Mouse (Mus musculus) midbrain, postnatal 0 days (tissue): Measurements from ENCODE around the gene Syt7. TPM values are rescaled to one million over a fixed set of nuclear protein-coding genes. Genes with fewer than 3 reads are reported as not detected.
A peak's percentile ranks its signal among the peaks of the same experiment; 100 is the strongest.

ENCODE experiments used
- ATAC-seq: fragments of 200-750 bp; cut with Nextera tagmentation; 2 replicates; pipeline ENCODE4 v1.8.0; 2017; ENCODE audit warnings: moderate number of reproducible peaks, mild to moderate bottlenecking, moderate TSS enrichment, moderate library complexity; ENCODE audit not compliant: low FRiP score
- DNase-seq: peaks from one replicate; pipeline ENCODE4 v3.0.0-alpha.2; 2015; ENCODE audit warnings: low spot score
- H3K27ac ChIP-seq: fragments of 300-500 bp; sonication (generic); 2 replicates; pipeline ENCODE4 v1.5.1; 2014; ENCODE audit warnings: low read depth, mild to moderate bottlenecking, low read length, mixed read lengths
- H3K27me3 ChIP-seq: fragments of 300-500 bp; sonication (generic); 2 replicates; pipeline ENCODE4 v1.6.1; 2014; ENCODE audit warnings: low read length, control low read depth, mixed read lengths; ENCODE audit not compliant: insufficient read depth
- H3K36me3 ChIP-seq: fragments of 300-500 bp; sonication (generic); 2 replicates; pipeline ENCODE4 v1.6.1; 2014; ENCODE audit warnings: low read length, control low read depth, mixed read lengths; ENCODE audit not compliant: insufficient read depth
- H3K4me1 ChIP-seq: fragments of 300-500 bp; sonication (generic); 2 replicates; pipeline ENCODE4 v1.6.1; 2014; ENCODE audit warnings: mild to moderate bottlenecking, control low read depth, antibody characterized with exemption, low read length, mixed read lengths; ENCODE audit not compliant: insufficient read depth
- H3K4me2 ChIP-seq: fragments of 300-500 bp; sonication (generic); 2 replicates; pipeline ENCODE4 v1.6.1; 2014; ENCODE audit warnings: low read depth, mild to moderate bottlenecking, low read length, mixed read lengths; ENCODE audit not compliant: poor library complexity, severe bottlenecking
- H3K4me3 ChIP-seq: fragments of 300-500 bp; sonication (generic); 2 replicates; pipeline ENCODE4 v1.5.1; 2014; ENCODE audit warnings: low read depth, mild to moderate bottlenecking, low read length, moderate library complexity
- H3K9ac ChIP-seq: fragments of 300-500 bp; sonication (generic); replicated peaks from 2 replicates; pipeline ENCODE4 v1.6.1; 2014; ENCODE audit warnings: mild to moderate bottlenecking, low read length, moderate library complexity, mixed read lengths; ENCODE audit not compliant: poor library complexity, severe bottlenecking
- H3K9me3 ChIP-seq: fragments of 300-500 bp; sonication (generic); 2 replicates; pipeline ENCODE4 v1.6.1; 2016; ENCODE audit warnings: low read length, control low read depth
- CTCF ChIP-seq: IDR thresholded peaks from 2 replicates; pipeline ENCODE4 v1.5.1; 2016; ENCODE audit warnings: antibody characterized with exemption, mild to moderate bottlenecking
- WGBS: fragments of 180-500 bp; shearing (Covaris S2); extraction: QIAGEN DNeasy Blood & Tissue Kit; methylation state at CpG from one replicate; pipeline ENCODE4 v1.1.7; 2014; 5-methylcytosine and 5-hydroxymethylcytosine counted together
- polyA plus RNA-seq: library from polyadenylated mRNA; unstranded; fragments of >200 nt; fragmentation: Nextera tagmentation; extraction: Ambion mirVana; gene quantifications from 2 replicates; pipeline ENCODE4 v1.2.1, GENCODE M21; 2015
- total RNA-seq: library from RNA; depleted of rRNA; stranded (reverse); fragments of >200 nt; gene quantifications from 2 replicates; pipeline ENCODE4 v1.2.3, GENCODE M21; 2014

Gene Syt7
- total and polyA plus RNA-seq, 2 experiments from 2014 or later: 19.0 to 140 TPM

GRCm38 (mm10) chr19:10458096-10458495, 69.2 kb downstream of the Syt7 start:
- Histone ChIP-seq H3K4me3 (peak overlapping the region; percentile 56; the same call in 1 of the 2 replicates), H3K27ac (no peak overlapping the region), H3K9me3 (no peaks in the 10 kb centered on the region), H3K27me3 (peaks cover 33% of the 10 kb centered on the region), H3K4me2 (peak overlapping the region; percentile 76), H3K9ac (no peak overlapping the region), H3K4me1 (peaks cover 5% of the 10 kb centered on the region; the same call in 1 of the 2 replicates), H3K36me3 (no peaks in the 10 kb centered on the region)
- 16% methylated on average over 8 of the region's 8 CpGs for WGBS
- no peak for TF ChIP-seq CTCF
- peak; percentile 38 for DNase-seq
- ATAC-seq: no peak

- H3K4me2 ChIP-seq: no peak overlapping the region
- peaks cover 29% of the 10 kb centered on the region for H3K27me3 ChIP-seq
- no peak for ATAC-seq
- DNase-seq: no peak
- no peak overlapping the region for H3K4me3 ChIP-seq
- 42% methylated on average over 11 of the region's 11 CpGs for WGBS
- H3K9me3 ChIP-seq: no peaks in the 10 kb centered on the region
- TF ChIP-seq CTCF: no peak
- no peak overlapping the region for H3K27ac ChIP-seq
- no peak overlapping the region for H3K9ac ChIP-seq
- H3K36me3 ChIP-seq: no peaks in the 10 kb centered on the region
- peaks cover 5% of the 10 kb centered on the region; the same call in 1 of the 2 replicates for H3K4me1 ChIP-seq
Observed at GRCm38 (mm10) chr19:10459907-10460306, 71.0 kb downstream of the Syt7 start.

- H3K9ac ChIP-seq: no peak overlapping the region
- no peak for TF ChIP-seq CTCF
- ATAC-seq: no peak
- no peaks in the 10 kb centered on the region for H3K9me3 ChIP-seq
- H3K36me3 ChIP-seq: no peaks in the 10 kb centered on the region
- peaks cover 17% of the 10 kb centered on the region for H3K27me3 ChIP-seq
- 51% methylated on average over 7 of the region's 7 CpGs for WGBS
- DNase-seq: no peak
- no peak overlapping the region for H3K4me3 ChIP-seq
- no peaks in the 10 kb centered on the region for H3K4me1 ChIP-seq
- no peak overlapping the region for H3K4me2 ChIP-seq
- no peak overlapping the region for H3K27ac ChIP-seq
Observed at GRCm38 (mm10) chr19:10461584-10461983, 72.7 kb downstream of the Syt7 start.

- Histone ChIP-seq H3K36me3 (no peaks in the 10 kb centered on the region), H3K4me3 (no peak overlapping the region), H3K9me3 (no peaks in the 10 kb centered on the region), H3K4me1 (no peaks in the 10 kb centered on the region), H3K27ac (no peak overlapping the region), H3K27me3 (peaks cover 8% of the 10 kb centered on the region), H3K9ac (no peak overlapping the region), H3K4me2 (no peak overlapping the region)
- ATAC-seq (no peak), DNase-seq (no peak)
- whole genome bisulfite sequencing: 27% methylated on average over 4 of the region's 4 CpGs
- no peak for TF ChIP-seq CTCF
Observed at GRCm38 (mm10) chr19:10464427-10464826, 75.5 kb downstream of the Syt7 start.

- 0 out of 2 replicates have a peak, but pooled peaks have one; percentile 34 for ATAC-seq
- TF ChIP-seq CTCF: no peak
Observed at GRCm38 (mm10) chr19:10469171-10469658, 80.3 kb downstream of the Syt7 start.

GRCm38 (mm10) chr19:10472958-10473357, 84.1 kb downstream of the Syt7 start:
- no peaks in the 10 kb centered on the region for H3K36me3 ChIP-seq
- H3K4me3 ChIP-seq: no peak overlapping the region
- no peak for ATAC-seq
- DNase-seq: no peak
- H3K27ac ChIP-seq: no peak overlapping the region
- no peaks in the 10 kb centered on the region for H3K27me3 ChIP-seq
- H3K4me2 ChIP-seq: no peak overlapping the region
- H3K9ac ChIP-seq: no peak overlapping the region
- 79% methylated on average over 3 of the region's 3 CpGs for WGBS
- H3K9me3 ChIP-seq: no peaks in the 10 kb centered on the region
- TF ChIP-seq CTCF: no peak
- H3K4me1 ChIP-seq: no peaks in the 10 kb centered on the region

More at GRCm38 (mm10) chr19:10469171-10469658, 80.3 kb downstream of the Syt7 start:
- H3K4me2 ChIP-seq: no peak overlapping the region
- H3K9ac ChIP-seq: no peak overlapping the region
- H3K27ac ChIP-seq: no peak overlapping the region
- H3K9me3 ChIP-seq: no peaks in the 10 kb centered on the region
- H3K4me1 ChIP-seq: no peaks in the 10 kb centered on the region
- no peak overlapping the region for H3K4me3 ChIP-seq
- H3K36me3 ChIP-seq: no peaks in the 10 kb centered on the region
- DNase-seq: no peak
- WGBS: 69% methylated on average over 8 of the region's 8 CpGs
- H3K27me3 ChIP-seq: no peaks in the 10 kb centered on the region; the same call in 1 of the 2 replicates
